Mouse (Mus musculus): ENCODE measurements around the gene Cdk14.

DNA sequence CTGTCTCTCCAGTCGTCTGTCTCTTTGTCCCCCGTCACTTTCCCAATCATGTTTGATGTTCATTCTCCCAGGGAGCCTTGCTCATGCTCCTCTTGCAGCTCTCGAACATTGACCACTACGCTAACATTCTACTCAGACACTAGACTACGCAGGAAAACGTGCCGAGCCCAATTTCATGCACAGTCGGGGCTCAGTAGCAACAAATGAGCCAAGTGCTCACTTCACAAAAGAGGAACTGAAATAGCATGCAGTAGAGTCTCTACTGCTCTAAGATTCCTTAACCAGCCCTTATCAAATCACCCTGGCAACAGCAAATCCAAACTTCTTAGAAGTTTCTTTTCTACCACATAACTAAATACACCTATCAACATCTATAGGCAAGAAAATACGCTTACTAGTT, 214.1 kb downstream of the Cdk14 start:
- no peak for TF ChIP-seq CTCF (IDR thresholded peaks at IDR 0.05; ENCODE audit: low read depth)
- no peak for TF ChIP-seq EP300 (IDR thresholded peaks at IDR 0.05; ENCODE audit: low read depth)
